Mouse (Mus musculus) urinary bladder, adult 2 months (tissue): ENCODE results near the gene Adgre5. TPM values are rescaled to one million over a fixed set of nuclear protein-coding genes. Genes with fewer than 3 reads are reported as not detected.

Experiments used
- DNase-seq: peaks from one replicate; pipeline ENCODE4 v3.0.0; 2022; ENCODE audit warnings: low spot score
- polyA plus RNA-seq: library from polyadenylated mRNA; depleted of rRNA; stranded (reverse); fragments of >200 nt; gene quantifications from 2 replicates; pipeline ENCODE4 v1.2.3, GENCODE M21; 2012; rRNA removed

Gene Adgre5
- 119 and 129 TPM in 2 replicates for polyA plus RNA-seq

GRCm38 (mm10) chr8:83740976-83741741, at the start of gene Adgre5:
Adgre5 (minus strand) TSS chr8:83741326.
- peak; percentile 62 for DNase-seq

GRCm38 (mm10) chr8:83789826-83790225, 48.7 kb upstream of the Adgre5 start:
- DNase-seq: no peak

GRCm38 (mm10) chr8:83785046-83785445, 43.9 kb upstream of the Adgre5 start:
- no peak for DNase-seq

- DNase-seq: peak; percentile 71
Observed at GRCm38 (mm10) chr8:83782832-83783558, 41.9 kb upstream of the Adgre5 start.

- no peak for DNase-seq
Observed at GRCm38 (mm10) chr8:83779610-83780009, 38.5 kb upstream of the Adgre5 start.

GRCm38 (mm10) chr8:83778051-83778450, 36.9 kb upstream of the Adgre5 start:
- DNase-seq: no peak

GRCm38 (mm10) chr8:83776632-83777031, 35.5 kb upstream of the Adgre5 start:
- no peak for DNase-seq

GRCm38 (mm10) chr8:83774221-83774620, 33.1 kb upstream of the Adgre5 start:
- DNase-seq: no peak

- no peak for DNase-seq
Observed at GRCm38 (mm10) chr8:83773452-83773846, 32.3 kb upstream of the Adgre5 start.

GRCm38 (mm10) chr8:83772701-83773451, 31.8 kb upstream of the Adgre5 start:
- peak; percentile 37 for DNase-seq

GRCm38 (mm10) chr8:83771791-83772190, 30.7 kb upstream of the Adgre5 start:
- DNase-seq: no peak

- no peak for DNase-seq
Observed at GRCm38 (mm10) chr8:83770669-83771068, 29.5 kb upstream of the Adgre5 start.

- DNase-seq: no peak
Observed at GRCm38 (mm10) chr8:83769720-83770119, 28.6 kb upstream of the Adgre5 start.

GRCm38 (mm10) chr8:83768526-83768925, 27.4 kb upstream of the Adgre5 start:
- no peak for DNase-seq

GRCm38 (mm10) chr8:83767442-83767841, 26.3 kb upstream of the Adgre5 start:
- no peak for DNase-seq

GRCm38 (mm10) chr8:83765663-83766062, 24.5 kb upstream of the Adgre5 start:
- no peak for DNase-seq

GRCm38 (mm10) chr8:83764717-83765116, 23.6 kb upstream of the Adgre5 start:
- DNase-seq: no peak

- no peak for DNase-seq
Observed at GRCm38 (mm10) chr8:83764116-83764515, 23.0 kb upstream of the Adgre5 start.

GRCm38 (mm10) chr8:83759231-83759759, 18.2 kb upstream of the Adgre5 start:
- DNase-seq: no peak

GRCm38 (mm10) chr8:83758298-83758697, 17.2 kb upstream of the Adgre5 start:
- no peak for DNase-seq

GRCm38 (mm10) chr8:83757084-83757607, 16.0 kb upstream of the Adgre5 start:
- no peak for DNase-seq

- DNase-seq: no peak
Observed at GRCm38 (mm10) chr8:83756273-83756672, 15.1 kb upstream of the Adgre5 start.
